Mouse (Mus musculus): ENCODE measurements around the gene Prph.

Gene Prph

GRCm38 (mm10) chr15:99098493-99098861 is 43.5 kb downstream of the Prph start:
- DNase-seq (ENCODE audit: low spot score): peak; percentile 29

DNA sequence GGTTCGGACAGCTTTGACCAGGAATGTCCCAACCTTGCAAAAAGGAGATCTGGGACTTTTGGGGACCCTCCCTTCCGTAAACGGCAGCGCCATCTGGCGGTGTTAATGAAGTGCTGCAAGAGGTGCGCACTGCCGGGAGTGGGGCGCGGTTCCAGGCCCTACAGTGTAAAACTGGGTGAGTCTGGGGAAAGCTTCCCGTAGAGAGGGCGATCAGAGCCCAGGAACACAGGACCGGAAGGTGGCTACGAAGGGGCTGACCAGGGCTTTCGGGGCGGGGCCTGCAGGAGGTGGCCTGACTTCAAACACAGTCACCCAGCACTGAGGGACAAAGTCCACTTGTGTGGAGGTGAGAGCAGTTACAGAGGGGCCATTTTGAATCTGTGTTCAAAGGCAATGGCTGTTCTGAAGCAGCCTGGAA is 44.2 kb downstream of the Prph start:
- DNase-seq (ENCODE audit: low spot score): peak; percentile 78

DNA sequence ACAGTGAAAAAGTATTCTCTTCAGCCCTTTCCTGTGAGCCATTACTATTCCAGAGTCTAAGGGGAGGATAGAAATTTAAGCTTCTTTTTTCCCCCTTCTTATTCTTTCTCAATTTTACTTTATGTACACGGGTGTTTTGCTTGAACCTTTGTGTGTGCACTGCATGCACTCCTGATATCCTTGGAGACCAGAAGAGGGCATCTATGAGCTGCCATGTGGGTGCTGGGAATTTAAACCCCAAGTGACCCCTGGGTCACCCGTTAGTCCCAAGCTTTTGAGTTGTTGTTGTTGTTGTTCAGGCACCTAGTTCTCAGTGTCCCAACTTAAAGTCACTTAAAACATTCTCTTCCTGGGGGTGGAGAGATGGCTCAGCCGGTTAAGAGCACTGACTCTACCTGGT is 45.0 kb downstream of the Prph start:
- no peak for DNase-seq (ENCODE audit: low spot score)

- no peak for DNase-seq (ENCODE audit: low spot score)
These were observed 50.3 kb downstream of the Prph start for GRCm38 (mm10) chr15:99105238-99105637.

DNA sequence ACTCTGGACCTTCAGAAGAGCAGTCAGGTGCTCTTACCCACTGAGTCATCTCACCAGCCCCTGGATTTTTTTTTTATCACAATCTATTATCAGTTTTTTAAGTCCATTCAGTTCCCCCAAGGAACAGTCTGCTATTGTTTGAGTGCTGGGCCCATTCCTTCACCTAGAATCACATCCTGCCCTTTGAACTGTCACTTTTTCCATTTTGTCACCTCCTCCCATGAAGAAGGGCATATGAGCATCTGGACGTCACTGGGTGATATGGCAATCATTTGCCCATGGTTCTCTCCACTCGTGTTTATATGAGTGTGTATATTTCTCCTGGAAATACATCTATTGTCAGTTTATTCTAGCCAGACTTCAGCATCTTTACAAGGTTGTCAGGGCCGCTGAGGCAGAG is 52.9 kb downstream of the Prph start:
- DNase-seq (ENCODE audit: low spot score): no peak
